Mouse (Mus musculus) urinary bladder, postnatal 4 days (tissue): ENCODE measurements around the gene Lbhd1.
"Not testable (repeated sequence)": the region's sequence is repeated elsewhere in the genome, so short reads cannot be mapped to it uniquely, and the experiment has no call there.

Experiments used
- DNase-seq, 2 experiments: peaks; one replicate each; pipeline ENCODE4 v3.0.0; 2021 to 2022; ENCODE audit warnings: low spot score in 2 of 2

Gene Lbhd1

DNA sequence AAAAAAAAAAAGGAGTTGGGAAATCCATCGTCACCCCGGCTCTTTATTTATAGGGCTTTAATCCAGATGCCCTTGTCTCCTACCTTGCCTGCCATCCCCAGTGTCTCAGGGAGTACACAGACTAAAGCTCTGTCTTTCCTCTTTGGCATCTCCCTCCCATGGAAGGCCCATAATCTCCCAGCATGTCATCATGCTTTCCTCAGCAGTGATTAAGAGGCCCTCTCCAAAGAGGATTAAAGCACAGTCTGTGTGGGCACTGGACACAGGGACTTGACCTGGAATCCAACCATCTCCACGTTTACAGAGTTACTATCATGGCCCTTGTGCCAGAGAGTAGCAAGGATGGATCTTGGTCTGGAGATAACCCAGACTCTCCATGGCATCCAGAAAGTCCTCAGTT, at the start of gene Lbhd1, which contains the start of gene Gm49403:
Lbhd1 (plus strand) TSS at position 117 of the 400 bp plus-strand sequence.
Gm49403 (plus strand) TSS at position 315 of the 400 bp plus-strand sequence.
- no peak for DNase-seq

DNA sequence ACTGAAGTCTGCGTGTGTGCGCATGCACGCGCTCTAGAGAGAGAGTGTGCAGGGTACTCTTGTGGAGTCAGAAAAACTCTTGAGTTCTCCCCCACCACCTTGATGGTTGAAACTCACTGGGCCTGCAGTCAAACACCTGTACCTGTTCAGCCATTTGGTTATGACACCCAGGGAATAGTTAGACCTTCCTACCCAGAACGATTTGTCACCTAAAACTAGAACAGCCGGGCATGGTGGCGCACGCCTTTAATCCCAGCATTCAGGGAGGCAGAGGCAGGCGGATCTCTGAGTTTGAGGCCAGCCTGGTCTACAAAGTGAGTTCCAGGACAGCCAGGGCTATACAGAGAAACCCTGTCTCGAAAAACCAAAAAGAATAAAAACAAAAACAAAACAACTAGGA, 47.2 kb upstream of the Lbhd1 start:
- not testable (repeated sequence) for DNase-seq

DNA sequence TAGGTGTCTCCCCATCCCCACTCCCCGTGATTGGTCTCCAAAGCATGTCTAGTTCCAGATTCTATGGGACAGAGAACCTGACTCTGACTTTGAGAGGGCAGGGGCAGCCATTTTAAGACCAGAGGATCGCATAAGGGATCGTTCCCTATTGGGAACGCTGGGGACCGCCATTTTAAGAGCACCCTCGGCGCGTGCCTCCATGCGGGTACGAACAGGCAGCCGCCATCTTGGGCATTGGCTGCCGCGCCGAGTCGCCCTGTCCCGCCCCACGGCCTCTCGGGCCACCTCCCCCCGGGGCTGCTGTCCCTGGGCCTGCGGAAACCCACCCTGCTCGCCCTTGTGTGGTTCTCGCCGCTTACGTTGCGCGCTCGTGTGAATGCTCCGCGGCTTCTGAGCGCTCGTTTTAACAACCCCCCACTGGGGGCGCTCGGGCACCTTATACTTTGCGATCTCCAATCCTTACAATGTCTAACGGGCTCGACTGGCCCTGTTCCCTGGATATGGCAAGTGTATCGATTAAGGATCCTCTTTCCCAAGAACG, 46.2 kb upstream of the Lbhd1 start, which contains the start of gene Bscl2:
Bscl2 (plus strand) TSS at position 217 of the 541 bp plus-strand sequence.
- peak; percentile 78 to 79 for DNase-seq

DNA sequence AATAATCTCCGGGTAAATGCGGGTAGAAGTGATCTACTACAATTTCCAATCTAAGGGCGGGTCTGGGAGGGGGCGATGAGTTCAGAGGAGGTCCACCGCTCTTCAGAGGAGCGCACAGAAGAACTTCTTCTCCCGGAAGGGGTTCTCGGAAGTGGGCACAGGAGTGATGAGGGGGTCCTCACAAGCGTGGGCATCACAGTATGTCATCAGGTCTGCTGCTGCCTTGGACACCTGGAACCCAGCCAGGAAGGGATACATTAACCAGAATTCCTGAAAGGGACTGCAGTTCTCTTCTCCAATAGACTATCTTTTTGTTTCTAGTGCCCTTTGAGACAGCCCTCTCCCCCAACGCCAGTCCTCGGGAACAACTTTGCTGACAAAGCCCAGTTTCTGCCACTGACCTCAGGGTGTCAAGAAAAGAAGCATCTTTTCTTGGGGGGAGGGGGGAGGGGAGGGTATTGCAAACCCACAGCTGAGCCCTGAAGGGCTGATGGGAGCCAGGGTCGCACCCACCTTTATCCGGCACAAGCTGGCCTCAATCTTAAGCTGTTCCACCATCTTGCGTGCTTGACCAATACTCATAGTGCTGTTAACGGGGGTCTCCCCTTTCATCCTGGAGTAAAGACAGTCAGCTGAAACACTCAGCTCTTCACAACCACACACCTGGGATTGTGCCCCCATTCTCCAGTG, 45.3 kb upstream of the Lbhd1 start:
- DNase-seq = no peak

DNA sequence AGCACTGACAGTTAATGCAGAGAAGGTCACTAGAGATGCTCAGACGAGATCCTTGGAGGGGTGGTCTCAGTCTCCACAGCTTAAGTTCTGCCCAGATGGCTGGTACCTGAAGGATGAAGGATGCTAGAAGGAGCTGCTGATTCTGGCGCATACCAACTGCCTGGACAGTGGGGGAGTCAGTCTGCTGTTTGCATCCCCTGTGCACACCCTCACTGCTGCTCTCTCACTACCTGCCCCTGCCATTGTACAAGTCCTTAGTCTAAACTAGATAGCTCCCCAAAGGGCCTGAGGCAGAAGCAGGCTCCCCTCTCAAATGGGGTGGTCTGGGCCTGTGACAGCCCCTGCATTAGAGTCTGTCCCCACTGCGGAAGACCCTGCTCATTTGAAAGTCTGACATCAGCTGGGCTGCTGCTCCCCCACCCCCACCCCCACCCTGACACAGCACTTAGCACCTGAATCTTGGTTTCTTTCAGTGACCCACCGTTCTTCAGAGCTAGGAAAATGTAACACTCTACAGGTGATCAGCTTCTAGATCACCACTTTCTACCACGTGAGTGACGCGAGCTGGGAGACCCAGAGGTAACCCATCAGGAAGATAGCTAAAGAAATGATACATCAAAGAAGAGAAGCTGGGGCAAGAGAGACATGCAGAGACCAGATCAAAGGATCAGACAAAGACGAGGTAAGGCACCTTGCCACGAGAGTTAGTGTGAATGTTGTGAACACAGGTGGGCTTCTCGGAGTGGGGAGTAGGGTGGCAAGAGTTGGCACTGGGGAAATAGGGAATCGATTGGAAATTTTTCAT, 44.2 kb upstream of the Lbhd1 start, which contains the start of gene Gng3:
Gng3 (minus strand) TSS at position 92 of the 805 bp plus-strand sequence.
- DNase-seq = no peak

DNA sequence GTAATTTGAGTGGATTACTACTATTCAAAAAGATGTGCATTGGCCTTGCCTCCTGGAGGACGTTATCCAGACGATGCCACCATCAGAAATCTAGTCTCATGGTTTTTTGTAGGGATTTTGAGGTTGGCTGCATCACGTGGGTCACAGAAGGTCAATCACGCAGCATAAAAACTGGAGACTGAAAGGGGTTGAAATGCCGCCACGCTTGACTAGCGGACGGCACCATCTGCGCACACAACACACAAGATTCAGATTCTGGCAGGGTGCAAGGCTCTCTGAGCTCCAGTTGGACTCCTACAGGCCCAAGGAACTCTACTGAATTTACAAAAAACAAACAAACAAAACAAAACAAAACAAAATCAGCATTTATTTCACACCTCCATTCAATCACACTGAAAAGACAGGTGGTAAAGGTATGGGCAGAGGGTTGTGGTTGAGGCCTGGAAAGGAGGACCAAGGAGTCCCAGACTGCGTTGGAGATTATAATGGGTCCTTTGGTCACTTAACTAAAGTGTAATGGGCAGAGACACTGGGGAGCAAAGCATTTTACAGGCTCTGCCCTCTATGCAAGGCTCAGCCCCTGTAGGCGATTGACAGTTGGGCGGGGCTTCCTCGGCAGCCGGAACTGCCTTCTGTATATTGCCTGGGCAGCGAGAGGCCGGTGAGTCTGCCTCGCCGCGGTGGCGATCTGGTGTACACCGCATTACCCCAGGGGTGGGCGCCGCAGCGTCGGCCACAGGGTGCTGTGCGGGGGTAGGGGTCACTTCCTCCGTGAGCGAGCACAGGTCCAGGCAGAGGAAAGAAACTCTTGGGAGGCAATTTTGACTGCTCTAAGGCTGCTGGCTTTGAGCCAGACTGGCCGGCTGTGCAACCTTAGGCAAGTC, 43.4 kb upstream of the Lbhd1 start:
- peak; percentile 62 to 74 for DNase-seq

DNA sequence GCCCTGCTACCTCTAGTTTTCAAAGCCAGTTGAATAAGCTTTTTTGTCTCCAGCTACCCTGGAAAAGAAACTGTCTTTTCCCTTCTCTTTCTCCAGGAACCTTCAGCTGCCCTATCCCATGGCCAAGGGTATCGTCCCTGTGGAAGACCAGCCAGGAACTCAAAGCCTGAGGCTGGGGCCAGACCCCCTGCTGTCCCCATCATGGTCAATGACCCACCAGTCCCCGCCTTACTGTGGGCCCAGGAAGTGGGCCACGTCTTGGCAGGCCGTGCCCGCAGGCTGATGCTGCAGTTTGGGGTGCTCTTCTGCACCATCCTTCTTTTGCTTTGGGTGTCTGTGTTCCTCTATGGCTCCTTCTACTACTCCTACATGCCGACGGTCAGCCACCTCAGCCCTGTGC, 42.5 kb upstream of the Lbhd1 start:
- DNase-seq = no peak

DNA sequence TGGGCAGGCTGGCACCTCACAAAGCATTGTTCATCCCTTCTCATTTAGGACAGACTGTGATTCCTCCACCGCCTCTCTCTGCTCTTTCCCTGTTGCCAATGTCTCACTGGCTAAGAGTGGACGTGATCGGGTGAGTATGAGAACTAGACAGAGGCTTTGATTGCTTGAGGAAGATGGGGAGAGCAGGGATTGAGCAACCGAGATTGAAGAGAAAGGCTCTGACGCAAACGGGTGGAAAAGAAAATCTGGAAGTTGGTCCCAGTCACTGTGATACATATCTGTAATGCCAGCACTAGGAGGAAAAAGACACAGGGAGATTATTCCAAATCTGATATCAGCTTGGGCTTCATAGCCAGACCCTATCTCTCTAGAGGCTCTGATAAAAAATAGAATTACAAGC, 40.6 kb upstream of the Lbhd1 start:
- DNase-seq = no peak

DNA sequence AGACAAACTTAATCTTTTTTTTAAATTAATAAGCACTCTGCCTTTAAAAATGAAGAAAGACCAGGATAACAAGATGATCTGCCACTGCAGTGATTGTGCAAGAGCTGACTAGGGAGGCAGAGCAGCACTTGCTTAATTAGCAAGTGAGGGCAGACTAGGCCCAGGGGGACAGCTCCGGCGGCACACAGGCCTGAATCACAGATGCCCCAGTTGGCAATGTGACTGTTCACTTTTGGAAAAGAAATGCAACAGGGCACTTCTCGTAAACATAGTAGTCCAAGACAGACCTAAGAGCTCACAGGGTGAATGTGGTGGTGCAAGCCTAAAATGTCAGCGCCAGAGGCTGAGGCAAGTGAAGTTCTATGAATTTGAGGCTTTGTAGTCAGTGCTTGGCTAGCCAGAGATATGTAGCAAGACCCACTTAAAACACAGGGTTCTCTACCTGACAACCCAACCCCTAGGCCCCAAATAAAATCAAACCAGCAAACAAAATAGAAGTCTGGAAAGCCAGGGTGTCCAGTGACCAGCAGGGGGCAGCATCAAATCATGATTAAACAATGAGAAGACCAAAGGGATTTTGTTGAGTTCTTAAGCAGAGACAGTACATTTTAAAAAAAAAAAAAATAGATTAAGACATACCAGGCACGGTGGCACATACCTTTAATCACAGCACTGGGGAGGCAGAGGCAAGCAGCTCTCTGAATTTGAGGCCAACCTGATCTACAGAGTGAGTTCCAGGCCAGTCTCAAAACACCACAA, 39.0 kb upstream of the Lbhd1 start:
- peak; percentile 48 to 83 for DNase-seq

DNA sequence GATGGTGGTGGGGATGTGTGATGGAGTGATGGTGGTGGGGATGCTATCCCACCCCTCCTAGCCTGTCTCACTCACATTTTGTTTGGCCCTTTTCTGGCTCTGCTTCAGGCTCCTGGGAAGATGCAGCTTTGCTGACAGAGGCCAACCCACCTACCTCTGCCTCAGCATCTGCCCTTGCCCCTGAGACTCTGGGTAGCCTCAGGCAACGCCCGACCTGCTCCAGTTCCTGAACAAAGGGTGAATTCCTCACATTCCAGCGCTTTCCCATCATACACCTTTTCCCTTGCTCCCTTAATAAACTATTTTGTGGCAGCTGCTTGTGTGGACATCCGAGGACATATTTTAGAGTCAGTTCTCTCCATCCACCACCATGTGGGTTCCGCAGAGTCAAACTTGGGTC, 35.2 kb upstream of the Lbhd1 start:
- no peak for DNase-seq

DNA sequence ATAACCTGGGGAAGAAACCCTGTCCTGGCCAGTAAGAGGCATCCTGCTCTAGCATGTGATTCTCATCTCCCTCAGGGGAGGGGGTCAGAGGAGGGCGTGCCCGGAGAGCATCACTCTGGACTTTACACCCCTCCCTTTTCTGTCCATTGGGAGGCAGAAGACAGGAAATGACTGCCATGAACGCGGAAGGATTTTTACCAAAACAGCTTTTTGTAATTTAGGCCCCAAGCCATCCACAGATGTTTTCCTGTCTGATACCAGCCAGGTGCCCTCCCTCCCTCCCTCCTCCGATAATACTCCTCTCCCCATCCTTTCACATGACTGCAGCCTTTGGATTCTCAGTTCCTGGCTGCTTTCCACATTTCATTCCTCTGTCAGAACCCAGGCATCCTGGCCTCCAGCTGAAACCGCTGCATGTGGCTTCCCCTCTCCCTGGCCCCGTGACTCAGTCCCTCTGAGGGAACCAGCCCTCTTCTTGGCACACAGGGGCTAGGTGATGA, 33.1 kb upstream of the Lbhd1 start, which contains the start of gene Lrrn4cl:
Lrrn4cl (plus strand) TSS at position 367 of the 500 bp plus-strand sequence.
- peak; percentile 57 to 67 for DNase-seq

DNA sequence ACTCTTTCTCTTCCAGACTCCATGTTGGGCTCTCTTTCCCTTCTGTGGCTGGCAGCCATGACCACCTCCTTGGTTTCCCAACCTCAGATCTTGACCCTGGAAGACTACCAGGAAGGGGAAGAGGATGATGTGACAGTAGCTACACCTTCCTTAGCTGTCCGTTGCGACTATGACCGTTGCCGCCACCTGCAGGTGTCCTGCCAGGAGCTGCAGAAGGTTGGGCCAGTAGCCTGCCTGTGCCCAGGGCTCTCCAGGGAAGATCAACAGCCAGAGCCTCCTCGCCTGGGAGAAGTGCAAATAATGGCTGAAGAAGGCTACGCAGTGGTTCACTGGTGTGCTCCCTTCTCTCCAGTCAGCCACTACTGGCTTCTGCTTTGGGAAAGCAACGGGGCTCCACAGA, 31.9 kb upstream of the Lbhd1 start:
- no peak for DNase-seq

DNA sequence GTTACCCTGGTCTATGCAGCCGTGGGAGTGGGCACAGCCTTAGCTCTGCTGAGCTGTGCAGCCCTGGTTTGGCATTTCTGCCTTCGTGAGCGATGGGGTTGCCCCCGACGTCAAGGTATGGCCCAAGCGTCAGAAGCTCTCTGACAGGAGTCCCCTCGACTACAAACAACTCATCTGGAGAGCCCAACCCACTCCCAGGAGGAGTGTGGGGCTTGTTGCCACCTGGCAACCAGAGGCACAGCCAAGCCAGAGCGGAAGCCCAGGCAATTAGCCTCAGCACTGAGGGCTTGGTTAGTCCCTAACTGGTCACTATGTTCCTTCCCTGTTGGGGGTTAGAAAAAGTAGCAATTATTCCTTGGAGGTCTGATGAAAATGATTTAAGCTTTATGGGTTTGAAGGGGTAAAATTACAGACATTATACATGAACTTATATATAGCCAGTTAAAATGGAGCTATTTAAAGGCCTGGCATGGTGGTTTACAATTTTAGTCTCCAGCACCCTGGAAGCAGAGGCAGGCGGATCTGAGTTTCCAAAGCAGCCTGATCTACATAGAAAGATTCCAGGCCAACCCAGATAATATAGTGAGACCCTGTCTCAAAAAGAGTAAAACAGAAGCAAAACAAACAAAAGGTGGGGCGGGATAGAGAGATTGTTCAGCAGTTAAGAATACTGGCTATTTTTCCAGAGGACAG, 31.1 kb upstream of the Lbhd1 start:
- DNase-seq = no peak

DNA sequence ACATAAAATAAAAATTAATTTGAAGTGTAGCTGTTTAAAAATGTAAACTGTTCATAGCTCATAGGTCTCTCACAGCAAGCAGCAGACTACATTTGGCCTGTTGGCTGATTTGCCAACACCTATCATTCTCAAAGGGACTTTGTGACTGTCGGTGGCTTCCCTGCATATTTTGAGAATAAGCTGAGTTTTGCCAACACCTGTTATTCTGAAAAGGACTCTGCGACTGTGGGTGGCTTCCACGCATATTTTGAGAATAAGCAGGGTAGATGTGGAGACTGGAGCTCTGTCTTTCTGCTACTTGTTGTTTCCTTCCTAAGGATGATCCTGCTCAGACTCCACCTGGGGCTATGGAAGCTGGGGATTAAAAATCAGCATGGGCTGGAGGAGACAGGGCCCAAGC, 30.4 kb upstream of the Lbhd1 start:
- no peak for DNase-seq

DNA sequence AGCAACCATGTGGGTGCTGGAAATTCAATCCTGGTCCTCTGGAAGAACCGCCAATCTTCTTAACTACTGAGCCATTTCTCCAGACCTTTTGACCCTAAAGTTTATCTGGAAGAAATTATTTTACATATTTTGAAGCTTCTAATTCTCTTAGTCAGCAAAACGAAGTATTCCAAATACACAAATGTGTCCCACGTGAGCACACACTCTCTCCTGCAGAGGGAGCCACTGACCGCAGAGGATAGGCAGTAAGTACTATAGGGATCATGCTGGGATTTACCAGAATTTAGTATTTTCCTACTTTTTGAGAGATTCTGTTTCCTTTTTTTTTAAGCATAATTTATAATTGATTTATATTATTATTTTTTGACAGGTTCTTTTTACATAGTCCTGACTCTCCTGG, 25.8 kb upstream of the Lbhd1 start:
- DNase-seq = no peak

DNA sequence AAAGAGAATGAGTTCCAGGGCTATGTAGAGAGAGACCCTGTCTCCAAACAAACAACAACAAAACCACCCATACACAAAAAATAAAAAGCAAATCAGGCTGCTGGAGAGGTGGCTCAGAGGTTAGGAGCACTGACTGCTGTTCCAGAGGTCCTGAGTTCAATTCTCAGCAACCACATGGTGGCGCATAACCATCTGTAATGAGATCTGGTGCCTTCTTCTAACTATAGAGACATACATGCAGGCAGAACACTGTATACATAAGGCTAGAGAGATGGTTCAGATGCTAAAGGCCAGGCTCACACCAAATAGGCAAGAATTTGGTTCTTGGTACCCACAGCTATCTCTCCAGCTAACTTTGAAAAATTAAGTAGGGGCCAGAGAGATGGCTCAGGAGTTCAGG, 24.5 kb upstream of the Lbhd1 start:
- DNase-seq = no peak

DNA sequence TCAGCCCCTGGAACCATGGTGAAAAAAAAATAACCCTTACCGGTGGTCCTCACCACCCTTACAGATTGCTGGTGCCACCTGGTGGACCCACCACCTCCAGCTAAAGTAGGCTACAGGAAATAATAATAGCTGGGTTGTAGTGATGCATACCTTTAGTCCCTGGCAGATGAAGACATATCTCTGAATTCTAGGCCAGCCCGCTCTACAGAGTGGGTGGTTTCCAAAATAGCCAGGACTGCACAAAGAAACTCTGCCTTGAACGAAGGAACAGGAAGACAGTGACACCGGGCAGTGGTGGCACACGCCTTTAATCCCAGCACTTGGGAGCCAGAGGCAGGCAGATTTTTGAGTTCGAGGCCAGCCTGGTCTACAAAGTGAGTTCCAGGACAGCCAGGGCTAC, 19.3 kb upstream of the Lbhd1 start:
- DNase-seq = no peak

DNA sequence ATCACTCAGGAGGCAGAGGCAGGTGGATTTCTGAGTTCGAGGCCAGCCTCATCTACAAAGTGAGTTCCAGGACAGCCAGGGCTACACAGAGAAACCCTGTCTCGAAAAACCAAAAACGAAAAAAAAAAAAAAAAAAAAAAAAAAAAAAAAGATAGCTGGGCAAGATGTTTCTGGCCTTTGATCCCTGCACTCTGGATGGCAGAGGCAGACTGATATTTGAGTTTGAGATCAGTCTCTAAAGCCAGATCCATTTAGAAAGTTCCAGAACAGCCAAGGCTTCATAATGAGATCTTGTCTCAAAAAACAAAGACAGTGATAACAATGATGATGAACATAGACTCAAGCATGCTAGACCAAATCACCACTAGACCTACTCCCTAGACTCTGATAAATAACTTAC, 13.2 kb upstream of the Lbhd1 start:
- DNase-seq = not testable (repeated sequence)

DNA sequence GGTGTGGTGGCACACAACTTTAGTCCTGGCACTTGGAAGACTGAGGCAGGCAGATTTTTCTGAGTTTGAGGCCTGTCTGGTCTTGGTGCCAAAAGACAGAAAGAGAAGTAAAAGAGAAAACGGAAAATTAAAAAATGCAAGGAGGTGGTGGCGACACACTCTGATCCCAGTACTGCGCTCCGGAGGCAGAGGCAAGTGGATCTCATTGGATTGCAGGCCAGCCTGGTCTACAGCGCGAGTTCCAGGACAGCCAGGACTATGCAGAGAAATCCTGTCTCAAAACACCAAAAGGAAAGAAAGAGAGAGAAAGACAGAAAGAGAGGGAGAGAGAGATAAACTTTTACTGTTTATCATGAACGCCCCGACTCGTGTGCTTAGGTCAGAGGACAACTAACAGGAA, 12.7 kb upstream of the Lbhd1 start:
- DNase-seq = no peak
